Mouse (Mus musculus) kidney, adult 2 months (tissue): Measurements from ENCODE around the gene Gtpbp8.

Source experiments
- CTCF ChIP-seq: fragments of 200-500 bp; conservative IDR thresholded peaks from 2 replicates; pipeline ENCODE4 v1.5.1; 2011; ENCODE audit warnings: low read depth, mild to moderate bottlenecking, control low read depth, low read length, moderate library complexity, mixed read lengths; ENCODE audit not compliant: insufficient read depth, insufficient read length
- POLR2A ChIP-seq: fragments of 200-500 bp; IDR thresholded peaks from one replicate; pipeline ENCODE4 v1.6.1; 2011; ENCODE audit warnings: low read depth, low read length, control low read depth

DNA sequence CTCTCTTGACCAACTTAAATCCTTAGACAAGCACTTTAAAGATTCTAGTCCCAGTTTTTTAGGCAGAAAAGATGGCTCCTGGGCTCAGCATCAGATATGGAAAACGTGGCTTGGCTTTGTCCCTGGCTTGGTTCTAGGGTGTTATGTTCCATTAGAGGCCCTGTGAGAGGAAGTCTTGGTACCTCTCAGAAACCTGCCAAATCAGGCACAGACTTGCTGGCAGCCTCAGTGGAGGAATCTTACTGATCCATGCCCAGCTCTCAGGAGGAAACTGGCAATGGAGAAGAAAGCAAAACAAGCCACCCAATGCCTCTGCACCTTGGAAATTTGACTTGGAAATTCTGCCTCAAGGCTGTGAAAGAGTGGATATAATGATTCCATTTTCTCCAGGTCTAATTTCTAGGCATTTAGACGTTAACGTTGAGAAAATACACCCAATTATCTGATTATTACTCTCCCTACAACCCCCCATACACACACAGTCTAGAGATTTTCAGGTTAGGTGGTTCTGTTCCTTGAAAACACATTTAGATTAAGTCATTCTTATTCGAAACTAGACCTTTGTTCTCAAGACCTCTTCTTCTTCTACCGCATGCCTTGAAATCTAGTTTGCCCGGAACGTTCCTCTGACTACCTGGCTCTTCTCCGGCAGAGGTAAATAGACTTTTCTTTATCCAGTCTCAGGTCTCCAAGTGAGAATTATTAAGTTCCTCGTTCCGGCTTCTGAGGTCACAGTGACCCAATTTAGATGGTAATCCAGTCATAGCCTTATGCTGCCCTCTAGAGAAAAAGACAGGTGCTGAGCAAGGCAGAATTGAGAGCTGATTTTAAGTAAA is 29.6 kb downstream of the Gtpbp8 start:
- TF ChIP-seq CTCF (no peak), POLR2A (no peak)
